Mouse (Mus musculus) testis, adult 2 months (tissue): Measurements from ENCODE around the gene N6amt1. TPM values are rescaled to one million over a fixed set of nuclear protein-coding genes. Genes with fewer than 3 reads are reported as not detected.

Experiments used
- H3K27ac ChIP-seq: fragments of 200-500 bp; 2 replicates; pipeline ENCODE4 v1.5.1; 2012; ENCODE audit warnings: low read depth, low read length; ENCODE audit not compliant: control insufficient read depth, insufficient read depth
- H3K27me3 ChIP-seq: fragments of 200-500 bp; 2 replicates; pipeline ENCODE4 v1.6.1; 2012; ENCODE audit warnings: mild to moderate bottlenecking, low read length, moderate library complexity; ENCODE audit not compliant: control insufficient read depth, insufficient read depth
- H3K36me3 ChIP-seq: fragments of 200-500 bp; 2 replicates; pipeline ENCODE4 v1.6.1; 2012; ENCODE audit warnings: mild to moderate bottlenecking, low read length; ENCODE audit not compliant: control insufficient read depth, insufficient read depth
- H3K4me1 ChIP-seq: fragments of 200-500 bp; 2 replicates; pipeline ENCODE4 v1.6.1; 2012; ENCODE audit warnings: low read length; ENCODE audit not compliant: control insufficient read depth, insufficient read depth
- H3K4me3 ChIP-seq: fragments of 200-500 bp; 2 replicates; pipeline ENCODE4 v1.5.1; 2012; ENCODE audit warnings: low read depth, mild to moderate bottlenecking, low read length, moderate library complexity, mixed read lengths; ENCODE audit not compliant: control insufficient read depth
- CTCF ChIP-seq: fragments of 200-500 bp; IDR thresholded peaks from 2 replicates; pipeline ENCODE4 v1.5.1; 2012; ENCODE audit warnings: low read depth, mild to moderate bottlenecking, inconsistent platforms, low read length, moderate library complexity; ENCODE audit not compliant: control insufficient read depth, insufficient read depth, insufficient replicate concordance
- POLR2A ChIP-seq: fragments of 200-500 bp; IDR thresholded peaks from 2 replicates; pipeline ENCODE4 v1.6.1; 2012; ENCODE audit warnings: low read depth, mild to moderate bottlenecking, inconsistent platforms, low read length, moderate library complexity; ENCODE audit not compliant: control insufficient read depth
- polyA plus RNA-seq: library from polyadenylated mRNA; depleted of rRNA; stranded (reverse); fragments of >200 nt; gene quantifications from 2 replicates; pipeline ENCODE4 v1.2.3, GENCODE M21; 2012; rRNA removed

N6amt1 gene
- polyA plus RNA-seq, 1 experiment: 3.6 TPM

- no peak overlapping the region for H3K27ac ChIP-seq
Observed at GRCm38 (mm10) chr16:87384366-87384765, 30.4 kb downstream of the N6amt1 start.

GRCm38 (mm10) chr16:87387444-87387977 is 33.5 kb downstream of the N6amt1 start:
- Histone ChIP-seq H3K4me1 (no peaks in the 10 kb centered on the region), H3K36me3 (no peaks in the 10 kb centered on the region), H3K4me3 (no peak overlapping the region), H3K27me3 (no peaks in the 10 kb centered on the region), H3K27ac (no peak overlapping the region)
- TF ChIP-seq CTCF (no peak), POLR2A (no peak)

More at GRCm38 (mm10) chr16:87384366-87384765, 30.4 kb downstream of the N6amt1 start:
- peaks cover 3% of the 10 kb centered on the region; the same call in 1 of the 2 replicates for H3K36me3 ChIP-seq
- TF ChIP-seq POLR2A (no peak), CTCF (no peak)
- H3K4me3 ChIP-seq: no peak overlapping the region
- H3K4me1 ChIP-seq: no peaks in the 10 kb centered on the region
- H3K27me3 ChIP-seq: no peaks in the 10 kb centered on the region

GRCm38 (mm10) chr16:87393813-87394548 is 40.0 kb downstream of the N6amt1 start:
- peaks cover 2% of the 10 kb centered on the region; the same call in 1 of the 2 replicates for H3K36me3 ChIP-seq

GRCm38 (mm10) chr16:87405001-87405400 is 51.0 kb downstream of the N6amt1 start:
- H3K4me1 ChIP-seq: no peaks in the 10 kb centered on the region
- H3K36me3 ChIP-seq: peaks cover 6% of the 10 kb centered on the region
- no peak for TF ChIP-seq CTCF
- no peak for TF ChIP-seq POLR2A
- no peak overlapping the region for H3K27ac ChIP-seq
- H3K27me3 ChIP-seq: no peaks in the 10 kb centered on the region
- no peak overlapping the region for H3K4me3 ChIP-seq

More at GRCm38 (mm10) chr16:87393813-87394548, 40.0 kb downstream of the N6amt1 start:
- no peak overlapping the region for H3K27ac ChIP-seq
- no peaks in the 10 kb centered on the region for H3K27me3 ChIP-seq
- H3K4me3 ChIP-seq: no peak overlapping the region
- TF ChIP-seq CTCF (peak; percentile 44; the same call in 1 of the 2 replicates), POLR2A (no peak)
- H3K4me1 ChIP-seq: no peaks in the 10 kb centered on the region

Other genes starting within 250 kb of the N6amt1 start
- 38.7 and 44.6 TPM in 2 replicates for gene Ltn1, start 78.4 kb downstream of the N6amt1 start, polyA plus RNA-seq
- 2.5 and 3.2 TPM in 2 replicates for gene Rwdd2b, start 86.4 kb downstream of the N6amt1 start, polyA plus RNA-seq
- gene Usp16, start 100.5 kb downstream of the N6amt1 start, polyA plus RNA-seq: 71.7 and 79.6 TPM in 2 replicates
- gene Cct8, start 141.7 kb downstream of the N6amt1 start, polyA plus RNA-seq: 42.5 and 57.1 TPM in 2 replicates
- 0.90 and 1.3 TPM in 2 replicates for gene Map3k7cl, start 199.1 kb downstream of the N6amt1 start, polyA plus RNA-seq